Mouse (Mus musculus): ENCODE results near the gene Srrm3.

Gene Srrm3

GRCm38 (mm10) chr5:135904259-135904658 lies 97.6 kb downstream of the Srrm3 start:
- DNase-seq (ENCODE audit: low read depth, low spot score): no peak

DNA sequence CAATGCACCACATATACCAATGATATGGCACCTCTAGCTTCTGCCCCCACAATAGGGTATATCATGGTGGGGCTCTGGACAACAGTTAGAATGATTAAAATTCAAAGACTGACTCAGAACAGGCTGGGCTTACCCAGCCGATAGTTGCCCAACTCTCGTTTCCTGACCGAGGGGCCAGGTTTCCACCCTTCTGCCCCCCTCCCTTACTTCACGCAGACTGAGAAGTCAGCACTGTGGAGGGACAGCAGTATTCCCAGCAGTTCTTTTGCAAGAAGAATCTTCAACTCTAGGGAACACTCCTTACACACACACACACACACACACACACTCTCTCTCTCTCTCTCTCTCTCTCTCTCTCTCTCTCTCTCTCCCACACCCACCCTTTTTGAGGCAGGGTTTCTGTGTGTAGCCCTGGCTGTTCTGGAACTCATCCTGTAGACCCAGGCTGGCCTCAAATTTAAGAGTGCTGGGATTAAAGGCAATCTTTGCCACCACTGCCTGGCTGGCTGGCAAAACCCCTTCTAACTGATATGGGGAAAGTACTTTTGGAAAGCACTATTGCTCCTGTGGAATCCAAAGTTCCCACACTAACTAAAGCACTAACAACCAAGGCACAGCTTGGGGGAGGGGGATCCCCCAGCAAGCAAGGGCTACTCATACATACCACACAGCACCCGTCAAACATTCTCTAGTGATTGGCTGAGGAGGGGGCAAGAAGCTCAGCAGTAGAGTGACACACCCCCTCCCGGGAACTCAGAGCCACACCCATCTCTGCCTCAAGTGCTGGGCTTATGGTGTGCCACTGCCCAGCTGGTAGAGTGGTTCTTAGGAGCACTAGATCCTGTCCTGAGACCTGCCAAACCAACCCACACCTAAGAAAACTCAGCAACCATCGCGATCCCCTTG lies 98.9 kb downstream of the Srrm3 start:
- DNase-seq (ENCODE audit: low read depth, low spot score): no peak

DNA sequence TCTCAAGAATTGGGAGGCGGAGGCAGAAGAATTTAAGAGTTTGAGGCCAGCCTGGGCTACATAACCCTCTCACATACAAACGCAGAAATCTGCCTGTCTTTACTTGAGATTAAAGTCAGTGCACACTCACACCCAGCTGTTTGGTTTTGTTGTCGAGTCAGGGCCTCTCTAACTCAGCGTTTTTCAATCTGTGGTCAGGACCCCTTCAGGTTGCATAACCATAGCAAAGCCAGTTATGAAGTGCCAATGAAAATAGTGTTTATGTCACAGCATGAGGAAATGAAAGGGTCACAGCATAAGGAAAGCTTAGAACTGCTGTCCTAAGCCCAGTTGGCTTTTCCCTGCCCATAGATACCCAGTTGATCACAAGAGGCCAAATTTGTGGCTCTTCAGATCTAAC lies 100.2 kb downstream of the Srrm3 start:
- DNase-seq (ENCODE audit: low read depth, low spot score): no peak

DNA sequence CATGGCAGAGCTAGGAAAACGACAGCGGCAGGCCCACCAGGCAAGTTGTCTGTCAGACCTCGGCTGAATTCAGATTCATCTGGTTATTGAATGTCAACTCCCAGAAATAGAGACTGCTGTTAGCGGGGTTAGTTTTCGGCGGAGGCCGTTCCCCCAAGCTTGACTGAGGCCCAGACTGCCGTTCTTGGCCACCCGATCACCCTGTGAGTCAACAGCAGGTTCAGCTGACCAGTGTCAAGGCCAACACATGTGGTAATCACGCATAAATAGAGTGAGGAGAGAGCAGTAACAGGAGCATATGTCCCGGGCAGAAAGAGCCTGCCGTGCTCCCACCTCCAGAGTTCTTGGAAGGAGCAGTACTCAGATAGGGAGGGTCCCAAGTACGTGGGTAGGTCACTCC lies 100.6 kb downstream of the Srrm3 start:
- peak; percentile 97 for DNase-seq (ENCODE audit: low read depth, low spot score)

- no peak for DNase-seq (ENCODE audit: low read depth, low spot score)
Observed at GRCm38 (mm10) chr5:135908185-135908584, 101.5 kb downstream of the Srrm3 start.

- DNase-seq (ENCODE audit: low read depth, low spot score): no peak
Observed at GRCm38 (mm10) chr5:135908989-135909388, 102.3 kb downstream of the Srrm3 start.

DNA sequence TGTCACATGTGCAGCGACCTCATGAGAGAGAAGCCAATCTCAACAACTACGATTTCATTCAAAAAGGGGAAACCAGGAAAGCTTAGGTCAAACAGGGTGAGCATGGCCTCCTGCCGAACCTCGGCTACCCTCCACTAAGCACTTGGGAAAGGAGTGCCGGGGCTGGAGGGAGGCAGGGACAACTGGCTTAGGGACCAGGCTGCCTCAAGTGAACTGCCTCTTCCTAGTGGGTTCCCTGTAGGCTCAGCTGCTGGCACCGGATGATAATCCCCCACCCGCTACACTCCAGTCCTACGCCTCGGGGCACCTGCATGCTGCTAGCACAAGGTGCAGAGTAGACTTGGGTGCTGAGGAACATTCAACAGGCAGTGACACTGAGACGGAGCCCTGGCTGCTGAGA lies 103.0 kb downstream of the Srrm3 start:
- DNase-seq (ENCODE audit: low read depth, low spot score): no peak

GRCm38 (mm10) chr5:135910813-135911212 lies 104.1 kb downstream of the Srrm3 start:
- DNase-seq (ENCODE audit: low read depth, low spot score): no peak

DNA sequence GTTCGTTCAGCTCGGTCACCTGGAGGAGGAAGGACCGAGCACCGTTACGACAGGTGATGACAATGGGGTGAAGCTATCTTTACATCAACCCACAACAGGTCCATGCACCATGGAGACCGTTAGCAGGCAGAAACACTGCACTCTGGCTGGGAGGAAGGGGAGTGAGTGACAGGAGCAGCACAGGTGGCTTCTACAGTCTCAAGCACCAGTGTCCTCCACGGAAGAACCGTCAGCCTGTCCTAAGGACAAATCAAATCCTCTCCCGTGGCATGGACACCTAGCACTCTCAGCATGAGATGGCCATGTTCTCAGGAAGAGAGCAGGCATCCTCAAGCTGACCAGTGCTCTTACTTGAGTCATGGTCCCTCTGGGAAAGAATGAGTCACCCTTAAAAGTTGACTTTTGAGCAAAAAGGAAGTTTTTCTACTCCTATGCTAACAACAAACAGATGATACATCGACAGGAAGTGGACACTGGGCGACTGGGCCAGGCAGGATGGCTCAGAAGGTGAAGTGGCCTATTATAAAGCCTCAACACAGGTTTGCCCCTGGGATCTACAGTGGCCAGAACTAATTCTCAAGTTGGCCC lies 105.0 kb downstream of the Srrm3 start:
- no peak for DNase-seq (ENCODE audit: low read depth, low spot score)

DNA sequence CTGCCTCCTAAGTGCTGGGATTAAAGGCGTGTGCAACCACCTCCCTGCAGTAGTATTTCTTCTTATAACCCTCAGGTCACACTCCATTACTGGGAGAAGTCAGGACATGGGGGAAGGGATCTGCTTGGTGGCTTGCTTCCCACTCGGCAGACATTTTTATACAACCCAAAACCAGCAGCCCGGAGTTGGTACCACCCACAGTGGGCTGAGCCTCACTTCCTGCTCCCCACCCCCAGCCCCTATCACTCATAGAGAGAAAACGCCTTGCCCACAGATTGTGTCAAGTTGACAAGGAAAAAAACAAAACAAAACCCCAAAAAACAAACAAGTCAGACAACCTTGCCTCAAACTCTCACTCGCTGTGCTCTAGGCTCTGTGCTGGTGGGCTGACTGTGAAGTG lies 106.5 kb downstream of the Srrm3 start:
- no peak for DNase-seq (ENCODE audit: low read depth, low spot score)

DNA sequence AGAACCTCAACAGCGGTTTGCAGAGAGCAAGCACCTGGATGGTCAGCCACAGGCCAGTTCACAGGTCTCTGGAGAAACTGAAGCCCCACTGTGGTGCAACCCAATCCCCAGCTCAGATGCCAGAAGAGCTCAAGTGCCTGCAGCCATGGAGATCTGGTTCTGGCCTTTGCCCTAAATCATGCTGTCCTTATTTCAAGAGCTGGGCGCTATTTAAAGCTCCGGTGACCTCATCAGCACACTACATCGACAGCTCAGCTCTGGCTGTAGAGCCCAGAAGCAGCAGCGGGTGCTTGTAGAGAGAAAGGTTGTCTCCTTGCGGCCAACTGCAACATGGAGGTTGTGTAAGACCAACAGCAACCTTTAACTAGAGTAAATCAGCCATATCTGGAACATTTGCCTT lies 107.5 kb downstream of the Srrm3 start:
- peak; percentile 96 for DNase-seq (ENCODE audit: low read depth, low spot score)

DNA sequence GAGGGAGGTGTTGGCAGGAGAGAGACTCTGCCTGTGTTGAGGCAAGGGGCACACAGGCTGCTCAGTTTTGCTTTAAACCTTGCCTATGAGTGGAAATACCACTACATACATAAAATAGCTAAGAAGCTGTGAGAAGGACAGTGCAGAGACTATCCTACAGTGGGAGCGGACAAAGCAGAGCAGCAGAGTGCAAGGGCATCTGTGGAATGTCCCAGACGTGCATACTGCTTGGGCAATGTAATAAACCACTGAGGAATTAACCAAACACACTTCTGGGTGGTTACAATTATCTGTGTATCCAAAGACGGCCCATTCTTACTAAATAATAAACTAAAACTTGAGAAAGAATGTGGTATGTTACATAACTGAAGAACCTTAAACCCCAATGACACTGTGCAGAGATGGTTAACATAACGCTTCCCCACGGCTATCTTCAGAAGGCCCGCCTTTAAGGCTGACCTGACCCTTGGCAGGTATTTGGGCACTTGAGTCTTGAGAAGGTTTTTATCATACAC lies 109.4 kb downstream of the Srrm3 start:
- no peak for DNase-seq (ENCODE audit: low read depth, low spot score)

- peak; percentile 55 for DNase-seq (ENCODE audit: low read depth, low spot score)
Observed at GRCm38 (mm10) chr5:135916601-135917000, 109.9 kb downstream of the Srrm3 start.

- no peak for DNase-seq (ENCODE audit: low read depth, low spot score)
Observed at GRCm38 (mm10) chr5:135917327-135918058, 110.8 kb downstream of the Srrm3 start.

- DNase-seq (ENCODE audit: low read depth, low spot score): peak; percentile 70
Observed at GRCm38 (mm10) chr5:135918059-135918437, 111.4 kb downstream of the Srrm3 start.

GRCm38 (mm10) chr5:135918593-135918992 lies 111.9 kb downstream of the Srrm3 start:
- DNase-seq (ENCODE audit: low read depth, low spot score): no peak

DNA sequence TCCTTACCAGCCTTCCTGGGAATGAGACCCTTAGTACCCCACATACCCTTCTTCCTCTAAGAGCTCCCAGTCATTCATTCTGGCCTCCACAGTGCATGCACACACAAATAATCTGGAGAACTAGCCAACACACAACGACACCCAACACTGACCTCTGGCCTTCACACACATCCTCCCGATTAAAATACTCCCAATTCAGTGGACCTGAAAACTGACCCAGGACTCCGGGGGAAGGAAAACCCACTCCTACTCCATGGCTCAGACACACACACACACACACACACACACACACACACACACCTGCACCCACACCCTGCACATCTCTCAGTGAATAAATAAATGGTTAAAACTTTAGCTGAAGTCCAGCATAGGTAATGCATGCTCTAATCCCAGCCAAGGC lies 113.2 kb downstream of the Srrm3 start:
- DNase-seq (ENCODE audit: low read depth, low spot score): no peak

DNA sequence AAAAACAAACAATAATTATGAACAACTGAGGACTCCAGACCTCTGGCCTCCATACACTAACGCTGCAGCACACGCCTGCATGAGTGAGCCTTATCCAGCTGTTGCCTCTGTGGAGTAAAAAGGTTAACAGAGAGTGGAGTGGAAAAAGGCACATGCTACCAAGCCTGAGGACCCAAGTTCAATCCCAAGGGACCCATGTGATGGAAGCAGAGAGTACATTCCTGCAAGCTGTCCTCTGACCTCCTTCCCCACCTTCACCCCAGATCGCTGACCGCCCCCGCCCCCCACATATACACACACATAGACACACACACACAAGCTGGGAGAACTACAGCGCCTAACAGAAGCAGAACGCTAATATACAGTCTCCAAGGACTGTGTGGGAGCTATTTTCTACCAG lies 117.2 kb downstream of the Srrm3 start:
- DNase-seq (ENCODE audit: low read depth, low spot score): no peak
